Mouse (Mus musculus): Measurements from ENCODE around the gene Pde2a. TPM values are rescaled to one million over a fixed set of nuclear protein-coding genes. Genes with fewer than 3 reads are reported as not detected.

The Pde2a gene
- polyA plus RNA-seq, 1 experiment from 2014 or later = 7.4 TPM

DNA sequence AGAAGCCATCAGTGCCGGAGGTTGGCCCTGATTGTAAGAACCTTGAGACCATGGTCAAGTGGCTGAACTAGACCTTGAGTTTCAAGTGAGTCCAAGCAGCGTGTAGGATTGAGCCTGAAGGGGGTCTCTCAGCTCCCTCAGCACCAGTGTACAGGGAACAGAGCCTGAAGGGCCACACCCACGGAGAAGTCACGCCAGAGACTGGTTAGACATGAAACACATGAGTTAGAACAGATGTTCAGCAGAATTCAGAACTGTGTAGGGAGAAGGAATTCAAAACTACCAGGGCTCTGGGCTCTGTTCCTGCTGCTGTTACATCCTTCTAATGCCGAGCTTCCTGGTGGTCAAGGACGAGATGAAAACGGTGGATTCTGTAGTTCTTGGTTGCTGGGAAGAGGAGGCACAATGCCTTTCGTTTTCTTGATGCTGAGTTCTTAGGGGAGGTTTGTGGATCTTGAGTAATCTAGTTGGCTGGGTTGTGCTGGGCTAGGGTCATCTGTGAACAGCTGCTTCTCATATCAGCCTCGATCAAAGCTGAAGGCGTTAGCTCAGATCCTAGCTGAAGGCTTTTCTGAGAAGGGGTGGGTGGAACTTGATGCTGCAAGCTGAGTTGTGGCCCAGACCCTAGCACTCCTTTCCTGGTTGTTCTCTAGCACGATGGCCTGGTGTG, 11.1 kb upstream of the Pde2a start, which contains the start of gene Gm45837:
TSS of gene Gm45837 (plus strand) at position 620 of the 670 bp plus-strand sequence.
- H3K9ac ChIP-seq = no peak within 1 kb of the TSS
- H3K27me3 ChIP-seq = no peaks in the 10 kb centered on the region
- H3K9me3 ChIP-seq = no peaks in the 10 kb centered on the region
- ATAC-seq (ENCODE audit: insufficient number of reproducible peaks, insufficient read depth, low FRiP score, low TSS enrichment, low read depth) = no peak
- H3K36me3 ChIP-seq = peaks cover 56% of the 10 kb centered on the region
- H3K4me3 ChIP-seq = no peak within 1 kb of the TSS
- peak within 1 kb of the TSS; percentile 33; the same call in 1 of the 2 replicates for H3K27ac ChIP-seq
- peaks cover 17% of the 10 kb centered on the region for H3K4me1 ChIP-seq
- 55% methylated on average over 11 of the region's 11 CpGs for WGBS
- H3K4me2 ChIP-seq = no peak within 1 kb of the TSS

DNA sequence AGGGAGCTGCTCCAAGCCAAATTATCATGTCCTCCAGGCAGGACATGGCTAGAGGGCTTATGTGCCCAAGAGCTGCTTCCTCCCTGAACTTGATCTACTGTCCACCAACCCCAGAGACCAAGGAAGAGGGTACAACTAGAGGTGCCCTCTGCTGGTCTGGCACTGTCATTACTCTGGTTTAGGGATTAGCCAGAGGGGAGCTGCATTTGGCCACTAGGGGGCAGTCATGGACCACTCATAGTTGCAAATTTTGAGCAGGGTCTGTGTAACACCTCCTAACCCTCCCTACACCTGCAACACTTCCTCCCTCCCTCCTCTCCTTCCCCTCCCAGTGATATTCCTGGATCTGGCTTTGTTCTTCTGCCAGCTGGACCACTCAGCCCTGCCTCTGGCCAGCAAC, 8.7 kb upstream of the Pde2a start:
- no peaks in the 10 kb centered on the region for H3K9me3 ChIP-seq
- H3K4me1 ChIP-seq = peaks cover 19% of the 10 kb centered on the region
- H3K27ac ChIP-seq = no peak overlapping the region
- H3K4me3 ChIP-seq = no peak overlapping the region
- no peak for ATAC-seq (ENCODE audit: insufficient number of reproducible peaks, insufficient read depth, low FRiP score, low TSS enrichment, low read depth)
- peaks cover 4% of the 10 kb centered on the region; the same call in 1 of the 2 replicates for H3K27me3 ChIP-seq
- peaks cover 36% of the 10 kb centered on the region for H3K36me3 ChIP-seq
- H3K4me2 ChIP-seq = no peak overlapping the region
- H3K9ac ChIP-seq = no peak overlapping the region

DNA sequence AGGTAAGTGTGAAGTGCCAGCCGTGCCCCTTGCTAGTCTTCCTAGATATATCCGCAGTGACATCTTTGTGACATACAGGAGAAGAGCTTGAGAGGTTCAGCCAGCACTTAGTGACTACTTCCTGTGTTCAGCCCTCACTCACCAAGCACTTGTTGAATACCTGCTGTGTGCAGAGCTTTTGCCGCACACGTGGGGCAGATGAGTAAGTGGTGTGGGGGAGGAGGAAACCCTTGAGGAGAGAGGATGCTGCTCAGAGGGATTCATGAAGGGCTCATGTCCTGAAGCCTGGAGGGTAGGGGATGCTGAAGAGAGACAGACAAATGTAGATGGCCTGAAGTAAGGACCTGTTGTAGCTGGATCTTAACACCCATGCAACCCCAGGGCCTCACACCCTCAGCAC, 7.3 kb upstream of the Pde2a start:
- Histone ChIP-seq H3K27ac (no peak overlapping the region), H3K27me3 (peaks cover 11% of the 10 kb centered on the region), H3K4me2 (no peak overlapping the region), H3K9me3 (no peaks in the 10 kb centered on the region), H3K4me1 (peaks cover 19% of the 10 kb centered on the region), H3K36me3 (peaks cover 22% of the 10 kb centered on the region), H3K9ac (no peak overlapping the region), H3K4me3 (no peak overlapping the region)
- no peak for ATAC-seq (ENCODE audit: insufficient number of reproducible peaks, insufficient read depth, low FRiP score, low TSS enrichment, low read depth)
- 51% methylated on average over 4 of the region's 4 CpGs for WGBS

DNA sequence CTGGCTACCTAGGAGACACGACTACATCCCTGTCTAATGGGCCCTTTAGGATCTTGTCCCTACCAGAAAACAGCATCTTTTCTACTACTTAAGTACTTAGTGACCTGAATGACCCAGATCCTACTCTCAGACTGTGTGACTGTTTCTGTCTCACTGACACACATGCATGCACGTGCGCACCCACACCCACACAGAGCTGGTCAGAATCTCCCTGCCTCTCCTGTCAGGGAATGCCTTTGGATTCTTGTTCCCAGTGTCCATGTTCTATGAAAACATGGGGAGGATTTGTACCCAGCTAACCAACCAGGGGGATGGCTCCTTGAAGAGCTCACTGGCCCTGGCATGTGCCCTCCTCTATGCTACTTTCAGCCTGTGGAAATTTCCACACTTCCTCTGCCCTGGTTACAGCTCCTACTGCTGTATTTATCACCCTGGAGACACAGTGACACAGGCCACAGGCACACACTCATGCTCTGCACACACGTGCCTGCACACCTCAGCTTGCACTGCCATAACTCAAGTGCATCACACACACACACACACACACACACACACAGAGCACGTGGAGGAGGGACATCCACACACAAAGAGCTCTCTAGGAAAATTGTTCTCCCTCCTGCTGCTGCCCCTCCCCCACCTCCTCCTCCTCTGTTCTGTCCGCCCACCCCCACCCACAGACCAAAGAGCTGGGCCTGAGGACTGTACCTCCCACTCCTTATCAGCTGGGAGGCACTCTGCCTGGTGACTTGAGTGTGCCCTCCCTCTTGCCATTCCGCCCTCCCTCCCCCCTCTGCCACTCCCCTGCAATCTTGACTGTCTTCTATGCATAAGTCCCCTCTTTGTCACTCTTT, 6.6 kb upstream of the Pde2a start:
- no peaks in the 10 kb centered on the region for H3K9me3 ChIP-seq
- no peak overlapping the region for H3K27ac ChIP-seq
- peaks cover 19% of the 10 kb centered on the region for H3K4me1 ChIP-seq
- H3K9ac ChIP-seq = 0 out of 2 replicates have a peak overlapping the region, but pooled peaks have one; percentile 36
- 43% methylated on average over 7 of the region's 7 CpGs for WGBS
- peaks cover 16% of the 10 kb centered on the region for H3K27me3 ChIP-seq
- H3K4me2 ChIP-seq = no peak overlapping the region
- peaks cover 19% of the 10 kb centered on the region for H3K36me3 ChIP-seq
- no peak overlapping the region for H3K4me3 ChIP-seq
- no peak for ATAC-seq (ENCODE audit: insufficient number of reproducible peaks, insufficient read depth, low FRiP score, low TSS enrichment, low read depth)

DNA sequence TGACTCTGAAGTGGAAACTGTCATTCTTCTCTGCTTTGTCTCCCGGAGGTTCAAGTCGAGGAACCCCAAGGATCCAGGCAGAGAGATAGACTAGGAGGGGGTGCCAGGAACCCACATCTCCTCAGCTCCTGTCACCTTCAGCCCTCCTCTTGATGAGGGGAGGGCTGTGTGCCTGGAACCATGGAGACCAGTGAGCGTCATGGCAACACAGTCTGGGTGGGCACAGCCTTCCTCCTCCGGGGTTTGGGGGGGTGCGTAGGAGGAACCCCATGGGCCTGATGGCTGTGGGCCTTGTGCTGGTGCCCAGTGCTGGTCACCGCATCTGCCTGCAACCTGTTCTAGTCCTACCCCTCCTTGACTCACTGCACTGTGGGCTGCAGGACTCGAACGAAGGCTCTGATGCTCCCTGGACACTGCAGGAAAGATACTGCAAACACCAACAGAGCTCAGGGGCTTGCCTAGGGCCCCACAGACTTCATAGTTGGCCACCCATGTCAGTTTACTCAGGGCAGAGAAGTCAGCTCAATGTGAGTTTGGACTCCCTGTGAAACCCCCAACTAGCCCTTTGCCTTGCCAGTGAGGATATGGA, 5.9 kb upstream of the Pde2a start:
- Histone ChIP-seq H3K36me3 (peaks cover 14% of the 10 kb centered on the region), H3K4me2 (no peak overlapping the region), H3K27me3 (peaks cover 21% of the 10 kb centered on the region), H3K9ac (no peak overlapping the region), H3K27ac (no peak overlapping the region), H3K9me3 (no peaks in the 10 kb centered on the region), H3K4me1 (peaks cover 14% of the 10 kb centered on the region), H3K4me3 (no peak overlapping the region)
- no peak for ATAC-seq (ENCODE audit: insufficient number of reproducible peaks, insufficient read depth, low FRiP score, low TSS enrichment, low read depth)
- WGBS = 50% methylated on average over 8 of the region's 8 CpGs

DNA sequence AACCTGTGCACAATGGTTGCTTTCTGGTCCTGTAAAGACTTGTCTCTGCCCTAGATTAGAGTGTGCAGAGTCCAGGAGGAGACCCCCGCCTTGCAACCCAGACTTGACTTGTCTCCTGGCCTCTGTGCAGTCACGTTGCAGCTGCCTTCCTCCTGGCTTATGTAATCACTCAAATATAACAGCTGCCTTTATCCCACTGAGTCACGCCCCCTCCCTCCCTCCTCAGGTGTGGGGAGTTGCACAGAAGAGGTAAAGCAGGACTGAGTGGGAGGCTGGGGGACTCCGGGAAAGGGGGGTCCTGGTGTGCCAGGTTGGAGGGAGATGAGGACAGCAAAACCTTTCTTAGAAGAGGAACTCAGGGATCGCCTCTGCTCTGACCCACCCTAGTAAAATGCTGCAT, 5.1 kb upstream of the Pde2a start:
- no peak overlapping the region for H3K27ac ChIP-seq
- peaks cover 11% of the 10 kb centered on the region for H3K4me1 ChIP-seq
- 61% methylated on average over 5 of the region's 5 CpGs for WGBS
- H3K9ac ChIP-seq = no peak overlapping the region
- H3K27me3 ChIP-seq = peaks cover 26% of the 10 kb centered on the region
- H3K4me2 ChIP-seq = no peak overlapping the region
- no peak for ATAC-seq (ENCODE audit: insufficient number of reproducible peaks, insufficient read depth, low FRiP score, low TSS enrichment, low read depth)
- no peak overlapping the region for H3K4me3 ChIP-seq
- peaks cover 8% of the 10 kb centered on the region for H3K36me3 ChIP-seq
- H3K9me3 ChIP-seq = no peaks in the 10 kb centered on the region

DNA sequence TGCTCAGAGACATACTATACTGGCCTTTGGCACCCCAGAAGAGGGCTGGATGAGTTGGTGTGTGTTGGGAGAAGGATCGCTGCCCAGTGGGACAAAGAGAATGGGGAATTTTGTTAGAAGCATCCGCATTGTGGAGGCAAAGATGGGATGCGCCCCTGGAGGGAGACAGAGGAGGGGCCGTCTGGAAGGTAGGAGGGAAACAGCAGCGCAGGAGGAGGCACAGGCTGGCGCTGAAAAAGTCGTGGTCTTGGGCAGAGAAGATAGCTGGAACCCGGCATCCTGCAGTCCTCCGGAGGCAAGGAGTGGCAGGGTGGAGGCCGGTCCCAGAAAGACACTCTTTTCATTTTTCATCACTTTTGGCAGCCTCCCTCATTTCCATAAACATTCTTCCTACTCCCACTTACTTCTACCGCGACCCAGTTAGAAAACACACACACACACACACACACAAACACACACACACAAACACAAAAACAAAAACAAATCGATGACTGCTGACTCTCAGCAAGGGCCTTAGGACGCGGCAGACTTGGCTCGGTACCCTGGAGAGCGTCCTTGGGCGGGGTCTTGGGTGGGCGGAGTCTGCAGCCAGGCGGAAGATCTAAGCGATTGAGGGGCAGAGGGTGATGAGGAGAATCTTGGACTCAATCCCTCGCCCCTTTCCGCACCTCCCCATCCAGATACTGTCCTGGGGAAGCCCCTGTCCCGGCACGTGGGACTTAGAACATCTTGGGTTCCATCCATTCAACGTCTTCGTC, 2.3 kb upstream of the Pde2a start:
- peaks cover 31% of the 10 kb centered on the region for H3K27me3 ChIP-seq
- 4% methylated on average over 27 of the region's 27 CpGs for WGBS
- H3K9ac ChIP-seq = no peak overlapping the region
- no peak for ATAC-seq (ENCODE audit: insufficient number of reproducible peaks, insufficient read depth, low FRiP score, low TSS enrichment, low read depth)
- no peak overlapping the region for H3K4me2 ChIP-seq
- peaks cover 11% of the 10 kb centered on the region for H3K4me1 ChIP-seq
- no peak overlapping the region for H3K4me3 ChIP-seq
- H3K36me3 ChIP-seq = no peaks in the 10 kb centered on the region
- H3K9me3 ChIP-seq = no peaks in the 10 kb centered on the region
- H3K27ac ChIP-seq = no peak overlapping the region

DNA sequence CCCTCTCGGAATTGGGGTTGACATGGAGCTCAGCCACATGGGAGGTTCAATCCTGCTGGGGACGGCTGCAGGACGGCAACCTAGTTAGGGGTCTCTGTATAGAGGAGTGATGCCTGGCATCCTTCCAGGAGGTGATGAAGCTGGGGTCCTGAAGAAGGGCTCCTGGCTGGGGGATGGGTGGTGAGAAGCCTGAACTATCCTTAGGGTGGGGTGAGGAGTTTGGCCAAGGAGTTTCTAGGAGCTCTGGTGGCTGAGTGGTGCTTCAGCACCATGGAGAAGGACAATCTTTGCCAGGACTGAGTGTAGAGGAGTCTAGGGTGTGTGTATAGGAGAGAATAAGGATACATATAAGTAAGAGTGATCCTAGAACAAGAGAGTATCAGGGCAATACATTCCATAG, 578 bp downstream of the Pde2a start:
- 24% methylated on average over 3 of the region's 3 CpGs for WGBS
- Histone ChIP-seq H3K4me3 (no peak overlapping the region), H3K4me1 (no peaks in the 10 kb centered on the region), H3K27ac (no peak overlapping the region), H3K36me3 (no peaks in the 10 kb centered on the region), H3K27me3 (peaks cover 31% of the 10 kb centered on the region), H3K4me2 (no peak overlapping the region), H3K9ac (no peak overlapping the region), H3K9me3 (no peaks in the 10 kb centered on the region)
- ATAC-seq (ENCODE audit: insufficient number of reproducible peaks, insufficient read depth, low FRiP score, low TSS enrichment, low read depth) = no peak

DNA sequence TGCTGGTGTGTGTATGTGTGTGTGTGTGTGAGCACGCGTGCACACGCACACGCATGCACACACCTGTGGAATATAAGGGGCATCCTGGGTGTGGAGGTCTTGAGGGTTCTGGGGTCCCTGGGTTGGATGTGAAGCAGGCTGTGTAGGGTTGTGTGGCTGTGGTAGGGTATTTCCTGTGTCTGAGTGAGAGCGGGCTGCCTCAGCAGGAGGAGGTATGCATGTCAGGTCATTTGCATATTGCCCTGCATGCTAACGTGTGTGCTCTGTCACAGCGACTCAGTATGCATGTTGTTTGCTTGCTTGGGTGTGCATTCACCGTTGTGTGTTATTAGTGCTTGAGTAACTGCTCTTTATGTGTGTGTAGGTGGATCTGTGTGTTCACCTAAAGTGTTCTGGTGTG, 1.2 kb downstream of the Pde2a start:
- 82% methylated on average over 8 of the region's 8 CpGs for WGBS
- H3K9ac ChIP-seq = no peak overlapping the region
- no peak overlapping the region for H3K4me2 ChIP-seq
- H3K27ac ChIP-seq = no peak overlapping the region
- peaks cover 29% of the 10 kb centered on the region for H3K27me3 ChIP-seq
- ATAC-seq (ENCODE audit: insufficient number of reproducible peaks, insufficient read depth, low FRiP score, low TSS enrichment, low read depth) = no peak
- no peaks in the 10 kb centered on the region for H3K9me3 ChIP-seq
- H3K4me3 ChIP-seq = no peak overlapping the region
- no peaks in the 10 kb centered on the region for H3K4me1 ChIP-seq
- no peaks in the 10 kb centered on the region for H3K36me3 ChIP-seq

DNA sequence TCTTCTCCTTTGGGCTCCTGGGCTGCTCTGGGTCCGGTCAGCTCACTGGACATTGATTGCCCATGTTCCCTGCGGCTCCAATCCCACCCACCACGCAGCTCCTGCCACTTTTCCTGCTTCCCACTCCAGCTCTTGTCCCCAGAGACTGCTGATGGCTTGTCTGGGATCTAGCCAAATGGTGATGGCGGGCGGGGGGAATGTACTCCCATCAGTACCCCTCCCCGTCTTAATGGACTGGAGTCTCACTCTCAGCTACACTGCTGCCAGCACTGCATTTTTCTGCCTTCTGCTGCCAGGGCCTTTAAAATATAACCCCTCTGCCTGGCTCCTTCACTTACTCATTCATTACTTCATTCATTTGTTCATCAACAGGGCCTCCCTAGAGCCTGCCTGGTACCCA, 2.5 kb downstream of the Pde2a start:
- Histone ChIP-seq H3K27ac (no peak overlapping the region), H3K9me3 (no peaks in the 10 kb centered on the region), H3K36me3 (no peaks in the 10 kb centered on the region), H3K4me3 (no peak overlapping the region), H3K4me1 (no peaks in the 10 kb centered on the region), H3K9ac (no peak overlapping the region), H3K4me2 (no peak overlapping the region), H3K27me3 (peaks cover 22% of the 10 kb centered on the region)
- 69% methylated on average over 6 of the region's 6 CpGs for WGBS
- ATAC-seq (ENCODE audit: insufficient number of reproducible peaks, insufficient read depth, low FRiP score, low TSS enrichment, low read depth) = no peak

DNA sequence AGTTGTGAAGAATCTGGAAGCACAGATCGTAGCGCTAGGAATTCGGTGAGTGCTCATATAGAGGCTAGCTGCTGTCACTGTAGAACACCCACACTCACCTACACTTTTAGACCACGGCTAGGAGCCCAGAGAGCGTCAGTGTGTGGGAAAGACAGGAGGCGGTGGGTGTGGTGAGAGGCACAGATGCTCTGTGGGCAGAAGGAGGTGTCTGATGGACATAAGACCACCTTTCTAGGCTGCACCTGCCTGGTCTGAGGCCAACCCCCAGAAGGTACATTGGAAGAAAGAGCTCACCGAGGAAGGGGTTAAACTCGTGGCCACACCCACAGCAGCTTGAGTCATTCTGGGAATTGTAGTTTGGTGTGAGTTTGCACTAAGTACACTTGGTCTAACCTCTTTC, 5.2 kb downstream of the Pde2a start:
- Histone ChIP-seq H3K9ac (no peak overlapping the region), H3K36me3 (no peaks in the 10 kb centered on the region), H3K4me1 (no peaks in the 10 kb centered on the region), H3K4me3 (no peak overlapping the region), H3K27me3 (peaks cover 2% of the 10 kb centered on the region), H3K4me2 (no peak overlapping the region), H3K27ac (no peak overlapping the region), H3K9me3 (no peaks in the 10 kb centered on the region)
- WGBS = 70% methylated on average over 8 of the region's 8 CpGs
- ATAC-seq (ENCODE audit: insufficient number of reproducible peaks, insufficient read depth, low FRiP score, low TSS enrichment, low read depth) = no peak
